Mouse (Mus musculus) cerebellum, adult 2 months (tissue): ENCODE measurements around the gene D330020A13Rik. TPM values are rescaled to one million over a fixed set of nuclear protein-coding genes. Genes with fewer than 3 reads are reported as not detected.
"Not testable (repeated sequence)": the region's sequence is repeated elsewhere in the genome, so short reads cannot be mapped to it uniquely, and the experiment has no call there.

Experiments
- DNase-seq, 2 experiments: peaks; one replicate each; pipeline ENCODE4 v3.0.0; 2021
- H3K27ac ChIP-seq: fragments of 200-500 bp; 2 replicates; pipeline ENCODE4 v1.5.1; 2012; ENCODE audit warnings: low read length, control low read depth, inconsistent platforms; ENCODE audit not compliant: insufficient read depth
- H3K27me3 ChIP-seq: fragments of 200-500 bp; 2 replicates; pipeline ENCODE4 v1.6.1; 2012; ENCODE audit warnings: inconsistent platforms, mild to moderate bottlenecking, low read length, moderate library complexity; ENCODE audit not compliant: control insufficient read depth, insufficient read depth
- H3K4me1 ChIP-seq: fragments of 200-500 bp; 2 replicates; pipeline ENCODE4 v1.6.1; 2011; ENCODE audit warnings: low read length; ENCODE audit not compliant: control insufficient read depth, insufficient read depth
- H3K4me3 ChIP-seq: fragments of 200-500 bp; replicated peaks from 2 replicates; pipeline ENCODE3; 2011; ENCODE audit warnings: mild to moderate bottlenecking, low read depth, low read length, control low read depth; ENCODE audit not compliant: insufficient read depth
- CTCF ChIP-seq: fragments of 200-500 bp; IDR thresholded peaks from 2 replicates; pipeline ENCODE4 v1.5.1; 2011; ENCODE audit warnings: low read depth, mild to moderate bottlenecking, control low read depth, low read length, moderate library complexity, borderline replicate concordance; ENCODE audit not compliant: insufficient read depth
- POLR2A ChIP-seq: fragments of 200-500 bp; IDR thresholded peaks from 2 replicates; pipeline ENCODE4 v1.6.1; 2011; ENCODE audit warnings: low read length, control low read depth, borderline replicate concordance; ENCODE audit not compliant: insufficient read depth
- WGBS: fragments of 180-500 bp; shearing (Covaris S2); methylation state at CpG from one replicate; pipeline ENCODE4 v1.1.7; 2018; 5-methylcytosine and 5-hydroxymethylcytosine counted together
- polyA plus RNA-seq: library from polyadenylated mRNA; depleted of rRNA; stranded (reverse); fragments of >200 nt; gene quantifications from 2 replicates; pipeline ENCODE4 v1.2.3, GENCODE M21; 2012

D330020A13Rik gene
- polyA plus RNA-seq, 1 experiment = 0.10 TPM

GRCm38 (mm10) chr6:120276874-120277449 lies 17.2 kb upstream of the D330020A13Rik start:
- no peak overlapping the region for H3K27ac ChIP-seq
- H3K4me3 ChIP-seq = no peak overlapping the region
- DNase-seq = no peak
- H3K27me3 ChIP-seq = no peaks in the 10 kb centered on the region
- TF ChIP-seq CTCF (no peak), POLR2A (no peak)
- WGBS = 85% methylated on average over 7 of the region's 7 CpGs
- no peaks in the 10 kb centered on the region for H3K4me1 ChIP-seq

- Histone ChIP-seq H3K27me3 (no peaks in the 10 kb centered on the region), H3K4me3 (no peak overlapping the region), H3K4me1 (no peaks in the 10 kb centered on the region), H3K27ac (no peak overlapping the region)
- TF ChIP-seq CTCF (no peak), POLR2A (no peak)
- no peak for DNase-seq
- 65% methylated on average over 9 of the region's 9 CpGs for WGBS
Measured at GRCm38 (mm10) chr6:120287279-120287678, 6.9 kb upstream of the D330020A13Rik start.

- 59% methylated on average over 7 of the region's 7 CpGs for WGBS
- H3K4me1 ChIP-seq = no peaks in the 10 kb centered on the region
- H3K4me3 ChIP-seq = no peak overlapping the region
- no peaks in the 10 kb centered on the region; the same call in 1 of the 2 replicates for H3K27me3 ChIP-seq
- no peak for DNase-seq
- no peak for TF ChIP-seq POLR2A
- no peak for TF ChIP-seq CTCF
- no peak overlapping the region for H3K27ac ChIP-seq
Measured at GRCm38 (mm10) chr6:120288541-120288940, 5.6 kb upstream of the D330020A13Rik start.

- no peak overlapping the region for H3K27ac ChIP-seq
- no peaks in the 10 kb centered on the region; the same call in 1 of the 2 replicates for H3K27me3 ChIP-seq
- WGBS = 88% methylated on average over 4 of the region's 4 CpGs
- no peak for TF ChIP-seq POLR2A
- no peak for TF ChIP-seq CTCF
- no peaks in the 10 kb centered on the region for H3K4me1 ChIP-seq
- H3K4me3 ChIP-seq = no peak overlapping the region
- no peak for DNase-seq
Measured at GRCm38 (mm10) chr6:120289430-120289829, 4.7 kb upstream of the D330020A13Rik start.

- TF ChIP-seq CTCF (no peak), POLR2A (no peak)
- H3K4me3 ChIP-seq = no peak overlapping the region
- 31% methylated on average over 7 of the region's 7 CpGs for whole genome bisulfite sequencing
- H3K27me3 ChIP-seq = peaks cover 2% of the 10 kb centered on the region; the same call in 1 of the 2 replicates
- no peak for DNase-seq
- no peak overlapping the region for H3K27ac ChIP-seq
- H3K4me1 ChIP-seq = peaks cover 4% of the 10 kb centered on the region; the same call in 1 of the 2 replicates
Measured at GRCm38 (mm10) chr6:120291396-120292009, 2.7 kb upstream of the D330020A13Rik start.

GRCm38 (mm10) chr6:120294785-120295133 lies 595 bp downstream of the D330020A13Rik start:
- Histone ChIP-seq H3K27ac (no peak overlapping the region), H3K27me3 (peaks cover 2% of the 10 kb centered on the region; the same call in 1 of the 2 replicates), H3K4me1 (peaks cover 4% of the 10 kb centered on the region; the same call in 1 of the 2 replicates), H3K4me3 (peak overlapping the region; percentile 61)
- WGBS = 1% methylated on average over 16 of the region's 16 CpGs
- DNase-seq = peak; percentile 36 to 41
- no peak for TF ChIP-seq CTCF
- TF ChIP-seq POLR2A = no peak

- not testable (repeated sequence) for H3K4me3 ChIP-seq, H3K4me1 ChIP-seq, DNase-seq, H3K27me3 ChIP-seq, H3K27ac ChIP-seq
- WGBS = 99% methylated on average over 2 of the region's 2 CpGs
Measured at GRCm38 (mm10) chr6:120296589-120296988, 2.4 kb downstream of the D330020A13Rik start.

GRCm38 (mm10) chr6:120301137-120301536 lies 7.0 kb downstream of the D330020A13Rik start:
- H3K27ac ChIP-seq = no peak overlapping the region

More at GRCm38 (mm10) chr6:120301137-120301536, 7.0 kb downstream of the D330020A13Rik start:
- Histone ChIP-seq H3K27me3 (no peaks in the 10 kb centered on the region; the same call in 1 of the 2 replicates), H3K4me1 (no peaks in the 10 kb centered on the region), H3K4me3 (no peak overlapping the region)
- DNase-seq = peak; percentile 17 to 29
- WGBS = 30% methylated on average over 6 of the region's 6 CpGs
- TF ChIP-seq POLR2A = no peak
- TF ChIP-seq CTCF = peak; percentile 45; the same call in 1 of the 2 replicates
